Mouse (Mus musculus) gastrocnemius, postnatal 10 days (tissue): ENCODE results near the gene Gart. TPM values are rescaled to one million over a fixed set of nuclear protein-coding genes. Genes with fewer than 3 reads are reported as not detected.

Experiments
- DNase-seq: peaks from one replicate; pipeline ENCODE4 v3.0.0; 2021; ENCODE audit warnings: mixed read lengths
- total RNA-seq, 2 experiments: library from RNA; stranded (reverse); gene quantifications; 2 replicates each; pipeline ENCODE4 v1.2.3; 2021

Gart gene
- total RNA-seq, 2 experiments from 2014 or later = 54.5 to 58.5 TPM

DNA sequence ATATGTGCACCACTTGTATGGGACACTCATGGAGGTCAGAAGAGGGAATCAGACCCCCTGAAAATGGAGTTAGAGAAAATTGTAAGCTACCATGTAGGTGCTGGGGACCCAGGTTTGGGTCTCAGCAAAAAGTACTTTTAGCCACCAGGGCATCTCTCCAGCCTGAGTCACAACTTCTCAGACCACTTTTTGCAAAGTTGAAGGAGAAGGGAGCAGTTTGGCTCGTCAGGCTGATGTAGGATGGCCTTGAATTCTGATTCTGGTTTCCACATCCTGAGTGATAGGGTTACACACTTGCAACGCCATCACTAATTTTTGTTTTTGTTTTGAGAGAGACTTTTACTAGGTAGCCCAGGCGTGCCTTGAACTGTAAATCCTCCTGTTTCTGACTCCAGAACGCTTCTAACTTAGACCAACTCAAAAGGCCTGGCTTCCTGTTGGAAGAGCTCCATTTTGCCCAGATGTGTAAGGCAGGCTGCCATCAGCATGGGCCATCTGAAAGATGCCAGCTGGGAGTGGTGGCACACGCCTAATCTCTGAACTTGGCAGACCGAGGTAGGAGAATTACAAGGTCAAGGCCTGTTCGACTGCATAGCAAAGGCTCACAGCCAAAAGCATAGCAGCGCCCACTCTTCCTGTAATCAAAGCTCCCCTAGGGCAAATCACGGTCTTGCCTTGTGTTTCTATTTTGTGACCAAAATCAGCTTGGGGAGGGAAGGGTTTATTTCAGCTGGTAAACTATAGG is 37.1 kb downstream of the Gart start:
- DNase-seq = peak; percentile 19

DNA sequence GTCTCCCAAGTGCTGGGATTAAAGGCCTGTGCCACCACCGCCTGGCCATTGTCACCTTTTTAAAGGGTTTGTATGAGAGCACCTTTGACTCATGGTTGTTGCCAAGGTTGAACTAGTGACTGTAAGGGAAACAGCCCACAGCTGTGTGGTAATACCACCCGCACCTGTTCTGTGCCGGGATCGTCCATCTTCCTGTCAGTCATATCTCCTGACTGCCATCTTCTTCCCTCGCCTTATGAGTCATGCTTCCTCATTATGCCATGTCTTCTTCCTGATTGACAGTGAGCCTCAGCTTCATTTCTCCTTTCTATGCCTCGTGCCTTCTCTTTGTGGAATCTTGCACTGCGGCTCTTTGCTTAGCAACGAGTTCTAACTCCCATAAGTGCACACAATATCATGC is 39.8 kb downstream of the Gart start:
- DNase-seq = no peak

DNA sequence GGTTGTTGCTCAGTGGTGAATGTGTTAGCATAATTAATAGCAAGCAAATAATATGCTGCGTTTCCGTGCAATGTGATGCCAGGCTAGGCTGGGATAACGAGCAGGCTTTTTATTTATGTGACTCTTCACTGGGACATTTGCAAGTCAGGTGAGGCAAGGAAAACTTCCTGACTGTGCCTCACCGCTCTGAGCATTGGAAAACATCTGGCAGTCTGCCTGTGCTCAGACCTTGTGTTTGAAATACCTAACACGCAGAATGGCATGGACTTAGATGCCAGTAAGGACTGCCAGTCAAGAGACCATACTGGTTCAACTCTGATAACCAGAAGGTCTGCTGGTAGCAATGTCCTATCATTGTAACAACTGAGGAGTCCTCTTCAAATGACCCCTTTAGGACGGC is 41.6 kb downstream of the Gart start:
- DNase-seq = no peak

DNA sequence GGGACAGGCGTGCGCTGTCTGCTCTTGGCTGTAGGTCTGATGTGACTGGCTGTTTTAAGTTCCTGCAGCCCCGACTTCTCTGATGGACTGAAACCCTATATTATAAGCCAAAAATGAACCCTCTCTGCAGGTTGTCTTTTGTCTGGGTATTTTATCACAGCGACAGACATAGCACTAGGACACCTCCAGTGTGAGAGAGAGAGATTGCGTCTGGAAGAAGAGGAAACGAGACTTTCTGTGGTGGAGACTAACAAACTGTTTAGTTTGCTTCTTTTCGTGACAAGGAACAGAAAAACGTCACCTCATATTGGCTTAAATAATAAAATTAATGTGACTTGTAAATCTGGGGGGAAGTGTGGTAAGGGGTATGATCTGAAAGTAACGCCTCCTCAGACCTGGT is 45.1 kb downstream of the Gart start:
- DNase-seq = no peak

DNA sequence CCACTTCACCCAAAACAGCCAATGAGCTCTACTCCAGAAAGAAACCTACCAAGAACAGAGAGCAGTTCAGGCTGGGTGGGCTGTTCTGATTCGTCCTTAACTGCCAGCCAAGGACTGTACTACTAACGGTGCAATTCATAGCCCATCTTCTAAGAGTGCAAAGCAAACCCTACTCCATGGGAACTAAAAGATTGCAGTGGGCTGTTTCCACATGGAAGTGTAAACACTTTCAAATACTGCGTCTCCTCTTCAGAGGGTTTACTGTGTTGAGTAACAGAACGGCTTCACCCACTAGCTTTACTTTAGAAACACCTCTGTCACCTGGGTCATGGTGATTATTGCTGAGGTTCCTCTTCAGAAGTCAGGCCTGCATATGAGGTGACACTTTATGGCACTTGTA is 45.7 kb downstream of the Gart start:
- DNase-seq = no peak

DNA sequence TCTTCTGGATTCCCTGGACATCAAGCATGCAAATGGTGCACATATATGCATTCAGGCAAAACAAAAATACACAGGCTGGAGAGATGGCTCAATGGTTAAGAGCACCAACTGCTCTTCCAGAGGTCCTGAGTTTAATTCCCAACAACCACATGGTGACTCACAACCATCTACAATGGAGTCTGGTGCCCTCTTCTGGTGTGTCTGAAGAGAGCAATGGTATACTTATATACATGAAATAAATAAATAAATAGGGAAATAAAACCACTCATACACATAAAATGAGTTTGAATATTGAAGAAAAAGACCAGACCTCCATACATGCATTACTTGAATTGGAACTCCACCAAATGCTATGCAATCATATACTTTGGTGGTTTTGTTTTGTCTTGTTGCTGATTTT is 47.5 kb downstream of the Gart start:
- no peak for DNase-seq

DNA sequence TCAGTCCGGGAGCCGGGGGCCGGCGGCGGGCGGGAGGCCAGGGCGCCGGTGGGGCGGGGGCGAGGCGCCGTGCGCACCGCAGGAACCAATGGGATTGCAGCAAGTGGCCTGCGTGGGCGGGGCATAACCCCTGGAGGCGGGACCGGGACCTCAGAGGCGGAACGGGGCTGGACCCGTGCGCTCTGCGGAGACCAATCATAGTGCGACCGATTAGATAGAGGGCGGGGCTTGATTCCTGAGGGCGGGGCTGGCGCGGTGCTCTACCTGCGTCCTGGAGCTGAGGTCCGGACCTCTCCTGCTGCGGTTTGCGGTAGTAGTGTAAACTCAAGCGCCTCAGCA is 49.1 kb downstream of the Gart start, which contains the start of gene Tmem50b:
Gene Tmem50b, minus strand, starts transcription at position 129 of the 339 bp plus-strand sequence.
- DNase-seq = peak; percentile 99

DNA sequence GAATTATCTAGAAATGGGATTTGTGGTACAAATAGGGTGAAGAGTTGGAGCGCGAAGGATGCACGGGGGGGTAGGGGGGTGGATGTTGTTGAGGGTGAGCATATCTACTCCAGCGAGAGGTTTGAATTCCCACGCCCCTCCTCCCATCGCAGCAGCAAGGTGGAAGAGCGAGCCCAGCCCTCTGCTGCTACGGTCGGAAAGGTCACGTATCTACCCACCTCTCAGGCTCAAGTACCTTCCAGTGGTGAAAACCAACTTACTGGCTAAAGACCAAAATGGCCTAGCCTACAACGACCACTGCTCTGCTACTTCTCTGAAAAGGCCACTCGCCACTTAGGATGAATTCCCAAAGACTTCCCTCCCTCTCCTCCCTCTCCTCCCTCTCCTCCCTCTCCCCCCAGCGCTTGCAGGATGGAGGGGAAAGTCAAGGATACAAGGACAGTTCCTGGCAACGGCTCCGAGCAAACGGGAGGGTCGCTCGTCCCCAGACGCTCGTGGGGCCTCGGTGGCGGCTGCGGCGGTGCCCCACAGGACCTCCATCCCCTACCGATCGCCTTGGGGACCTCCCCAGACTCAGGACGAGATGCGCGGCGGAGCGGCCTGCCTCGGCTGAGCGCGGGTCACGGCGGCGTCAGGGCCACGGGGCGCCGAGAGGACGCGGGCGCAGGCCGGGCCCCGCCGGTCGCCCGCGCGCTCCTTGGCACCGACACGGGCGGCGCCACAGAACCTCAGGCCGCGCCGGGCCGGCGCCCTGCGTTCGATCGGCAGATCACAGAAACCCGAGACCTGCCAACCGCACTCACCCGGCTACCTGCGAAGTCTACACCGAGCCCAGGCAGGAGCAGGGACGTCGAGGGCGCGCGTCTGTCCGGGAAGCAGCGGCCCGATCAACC is 49.7 kb downstream of the Gart start:
- no peak for DNase-seq

DNA sequence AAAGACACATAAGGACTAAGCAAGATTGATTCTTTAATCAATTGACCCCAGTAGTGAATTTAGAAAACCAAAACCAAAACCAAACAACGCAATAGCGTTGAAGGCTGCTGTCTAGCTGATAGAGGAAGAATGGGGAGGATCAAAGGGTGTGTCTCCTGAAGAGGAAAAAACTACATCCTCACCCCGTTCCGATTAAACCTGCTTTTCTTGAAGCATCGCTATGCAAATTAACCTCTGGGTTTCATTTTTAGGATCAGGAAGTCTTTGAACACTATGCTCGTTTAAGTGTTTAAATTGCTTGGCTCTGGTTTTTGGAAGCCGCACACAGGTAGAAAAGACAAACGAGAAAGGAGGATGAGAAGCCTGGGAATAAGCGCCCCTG is 50.4 kb downstream of the Gart start:
- no peak for DNase-seq

DNA sequence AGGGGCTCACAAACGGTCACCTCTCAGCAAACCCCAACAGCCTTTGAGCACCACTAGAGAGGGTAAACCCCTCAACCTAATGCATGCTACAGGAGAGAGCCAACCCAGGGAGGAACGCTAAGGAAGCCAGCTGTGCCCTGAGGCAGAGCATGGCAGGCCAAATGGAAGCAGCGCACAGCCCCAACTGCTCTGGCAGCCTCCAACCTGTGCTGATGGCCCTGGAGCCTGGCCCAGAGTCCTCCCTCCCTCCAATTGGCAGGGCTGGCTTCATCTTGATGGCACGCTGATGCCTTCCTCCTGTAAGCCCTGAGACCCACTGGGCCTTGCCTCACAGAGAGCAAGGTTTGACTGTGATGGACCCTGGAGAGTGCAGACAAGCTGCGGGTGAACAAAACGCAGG is 51.7 kb downstream of the Gart start:
- peak; percentile 58 for DNase-seq

DNA sequence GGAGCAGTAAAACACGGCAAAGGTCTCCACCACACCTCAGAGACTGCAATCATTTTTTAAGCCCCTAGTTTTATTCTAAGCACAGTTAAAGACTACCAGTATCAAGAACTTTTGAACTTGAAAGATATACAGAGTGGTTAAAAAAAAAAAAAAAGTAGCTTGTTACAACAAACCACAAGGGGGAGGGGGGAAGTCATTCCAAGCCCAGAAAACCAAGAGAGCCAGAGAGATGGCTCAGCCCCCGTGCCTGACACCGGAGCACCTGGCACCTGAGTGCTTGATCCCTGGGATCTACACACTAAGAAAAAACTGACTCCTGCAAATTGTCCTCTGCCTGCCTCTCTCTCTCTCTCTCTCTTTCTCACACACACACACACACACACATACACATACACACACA is 53.5 kb downstream of the Gart start:
- no peak for DNase-seq

DNA sequence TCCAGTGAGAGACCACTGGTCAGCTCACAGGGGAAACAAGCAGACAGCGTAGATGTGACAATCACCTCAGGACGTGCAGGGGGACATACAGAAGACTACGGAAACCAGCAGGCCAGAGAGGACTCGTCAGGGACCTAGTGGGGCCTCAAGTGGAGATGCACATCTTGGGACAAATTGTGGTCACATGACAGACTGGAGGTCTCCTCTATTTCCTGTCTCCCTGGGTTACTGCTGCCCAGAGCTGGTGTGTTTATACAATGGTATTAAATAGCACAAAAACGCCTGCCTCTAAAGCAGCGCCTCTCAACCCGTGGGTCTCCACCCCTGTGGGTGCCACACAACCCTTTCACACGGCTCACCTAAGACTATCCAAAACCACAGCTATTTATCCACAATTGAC is 54.6 kb downstream of the Gart start:
- no peak for DNase-seq

DNA sequence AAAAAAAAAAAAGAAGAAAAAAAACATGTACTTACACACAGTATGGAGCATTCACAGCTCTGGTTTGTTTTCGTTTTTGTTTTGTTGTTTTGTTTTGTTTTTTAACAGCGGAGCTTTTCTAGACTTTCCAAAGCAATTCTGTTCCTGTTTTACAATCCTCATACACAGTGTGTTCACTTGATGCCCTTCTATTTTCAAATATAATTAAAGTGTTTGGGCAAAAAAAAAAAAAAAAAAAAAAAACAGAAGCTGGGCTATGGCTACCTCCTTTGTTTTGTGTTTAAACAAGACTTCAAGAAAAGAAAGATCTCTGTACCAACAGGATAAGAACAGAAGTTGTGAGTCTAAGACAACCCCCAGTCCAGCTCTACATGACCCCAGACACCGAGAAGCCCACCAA is 58.0 kb downstream of the Gart start:
- DNase-seq = no peak

DNA sequence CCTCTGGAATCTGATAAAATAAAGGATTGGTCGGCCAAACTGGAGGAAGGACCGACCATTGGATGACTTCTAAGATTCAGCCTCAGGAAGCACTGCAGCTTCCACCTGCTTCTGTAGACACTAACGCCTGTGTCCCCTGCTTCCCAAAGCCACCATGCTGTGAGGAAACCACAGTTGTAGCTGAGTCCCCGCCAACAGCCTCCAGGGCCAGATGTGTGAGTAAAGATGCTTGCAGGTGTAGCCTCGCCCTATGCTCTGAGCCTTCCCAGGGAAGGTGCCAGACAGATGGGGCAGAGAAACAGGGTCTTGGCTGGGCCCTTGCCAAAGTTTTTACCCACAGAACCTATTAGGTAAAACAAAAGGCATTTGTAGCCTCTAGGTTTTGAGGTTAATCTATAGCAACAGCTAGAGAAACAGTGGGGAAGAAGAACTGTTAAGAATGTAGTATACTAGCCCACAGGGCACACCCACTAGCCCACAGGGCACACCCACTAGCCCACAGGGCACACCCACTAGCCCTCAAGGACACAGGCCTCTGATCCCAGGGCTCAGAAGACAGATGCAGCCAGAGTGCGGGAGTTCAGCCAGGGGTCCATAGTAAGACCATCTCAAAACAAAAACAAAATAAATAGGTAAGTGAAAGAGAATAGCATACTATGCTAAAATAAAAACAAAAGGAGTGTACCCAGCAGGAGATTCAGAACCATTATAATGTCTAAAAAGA is 58.9 kb downstream of the Gart start:
- no peak for DNase-seq

DNA sequence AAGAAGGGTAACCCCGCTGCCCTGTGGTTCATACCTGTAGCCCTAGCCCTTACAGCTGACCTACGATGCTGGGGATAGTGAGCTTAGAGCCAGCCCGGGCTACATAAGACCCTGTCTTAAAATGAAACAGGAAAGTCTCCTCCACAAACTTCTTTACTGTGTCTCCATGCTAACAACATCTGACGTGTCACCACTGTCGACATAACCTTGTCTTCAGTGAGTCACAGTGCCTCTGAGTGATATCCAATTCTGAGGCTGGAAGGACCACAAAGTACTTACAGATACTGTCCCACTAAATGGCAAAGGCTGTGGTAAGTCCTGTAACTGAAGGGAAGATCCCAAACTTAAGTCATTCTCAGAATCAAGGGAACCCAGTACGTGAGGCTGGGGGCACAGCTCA is 60.5 kb downstream of the Gart start:
- no peak for DNase-seq

DNA sequence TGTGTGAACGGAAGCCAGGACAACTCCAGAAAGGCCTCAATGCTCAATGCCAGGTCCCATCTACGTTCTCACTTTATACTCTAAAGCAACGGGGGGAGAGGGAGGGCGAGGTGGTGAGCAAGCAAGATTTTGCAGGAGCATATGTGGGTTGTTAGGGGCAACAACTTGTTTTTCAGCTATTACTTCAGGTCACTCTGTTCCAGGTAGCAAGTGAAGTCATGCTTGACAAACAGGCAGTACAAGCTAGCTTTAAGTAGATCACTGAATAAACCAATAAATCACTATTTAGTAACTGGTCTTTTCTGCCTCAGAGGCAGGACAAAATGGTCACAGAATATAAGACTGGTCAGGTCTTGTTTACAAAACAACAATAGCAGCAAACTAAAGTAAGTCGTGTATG is 61.1 kb downstream of the Gart start:
- no peak for DNase-seq

DNA sequence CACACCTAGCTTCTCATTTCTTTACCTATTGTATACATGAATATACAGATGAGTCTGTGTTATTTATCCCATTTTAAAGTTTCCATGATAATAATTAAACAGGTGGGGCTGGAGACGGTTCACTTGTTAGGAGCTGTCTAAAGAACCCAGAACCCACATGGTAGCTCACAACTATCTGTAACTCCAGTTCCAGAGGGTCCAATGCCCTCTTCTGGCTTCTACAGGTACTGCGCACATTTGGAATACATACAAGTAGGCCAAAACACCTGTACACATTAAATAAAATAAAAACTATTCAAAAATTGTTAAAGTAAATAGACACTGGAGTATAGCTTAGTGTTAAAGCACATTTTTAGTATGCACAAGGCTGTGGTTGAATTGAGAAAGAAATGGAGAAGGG is 64.4 kb downstream of the Gart start:
- no peak for DNase-seq

DNA sequence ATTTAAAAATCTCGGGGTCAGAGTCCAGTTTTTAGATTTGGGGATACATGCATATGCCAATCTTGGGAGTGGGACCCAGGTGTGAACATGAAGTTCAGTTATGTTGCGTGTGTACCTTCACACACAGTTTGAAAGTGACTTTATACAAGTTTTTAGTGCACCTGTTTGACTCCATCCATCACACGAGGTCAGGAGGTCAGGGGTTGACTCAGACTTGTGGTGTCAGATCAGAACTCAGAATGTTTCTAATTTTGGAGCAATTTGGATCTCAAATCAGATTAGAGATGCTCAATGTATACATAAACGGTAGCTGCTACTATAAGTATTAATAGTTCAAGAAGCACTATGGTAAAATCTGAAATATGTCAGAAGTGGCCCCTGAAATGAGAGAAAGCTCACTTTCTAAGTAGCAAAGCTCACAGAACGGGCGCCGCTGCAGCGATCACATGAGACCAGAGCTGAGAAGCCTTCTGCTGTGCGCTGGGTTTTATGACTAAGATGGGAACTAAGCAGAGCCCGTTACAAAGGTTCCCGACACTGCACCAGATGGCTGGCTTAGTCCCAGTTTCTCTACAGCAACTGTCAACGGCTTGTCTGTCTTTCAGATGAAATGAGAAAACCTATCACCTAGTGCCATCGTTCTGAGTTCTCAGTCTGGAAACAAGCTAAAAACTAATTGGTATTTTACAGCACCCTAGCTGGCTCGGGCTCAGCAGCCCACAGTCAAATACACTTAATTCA is 67.6 kb downstream of the Gart start:
- DNase-seq = no peak

DNA sequence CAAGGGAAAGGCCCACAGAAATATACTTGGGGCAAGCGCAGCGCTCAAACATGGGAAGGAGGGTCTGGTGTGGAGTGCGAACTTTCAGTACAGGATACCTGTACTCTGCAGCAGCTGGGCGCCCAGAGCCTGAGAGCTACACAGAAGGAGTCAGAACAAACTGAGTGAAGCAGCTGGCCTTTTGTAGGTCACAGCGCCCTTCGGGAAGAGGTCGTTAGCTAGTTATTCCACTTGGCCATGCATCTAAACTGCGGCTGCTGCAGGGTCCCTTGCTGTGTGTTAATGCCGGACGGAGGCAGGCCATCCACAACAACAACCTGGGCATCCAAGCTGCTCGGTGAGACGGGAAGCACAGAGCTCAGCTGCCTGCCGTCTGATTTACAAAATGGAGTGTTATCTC is 71.6 kb downstream of the Gart start:
- no peak for DNase-seq
